Mouse (Mus musculus): ENCODE measurements around the gene Wtap.
A peak's percentile ranks its signal among the peaks of the same experiment; 100 is the strongest.
"Not testable (repeated sequence)": the region's sequence is repeated elsewhere in the genome, so short reads cannot be mapped to it uniquely, and the experiment has no call there.

Wtap gene

DNA sequence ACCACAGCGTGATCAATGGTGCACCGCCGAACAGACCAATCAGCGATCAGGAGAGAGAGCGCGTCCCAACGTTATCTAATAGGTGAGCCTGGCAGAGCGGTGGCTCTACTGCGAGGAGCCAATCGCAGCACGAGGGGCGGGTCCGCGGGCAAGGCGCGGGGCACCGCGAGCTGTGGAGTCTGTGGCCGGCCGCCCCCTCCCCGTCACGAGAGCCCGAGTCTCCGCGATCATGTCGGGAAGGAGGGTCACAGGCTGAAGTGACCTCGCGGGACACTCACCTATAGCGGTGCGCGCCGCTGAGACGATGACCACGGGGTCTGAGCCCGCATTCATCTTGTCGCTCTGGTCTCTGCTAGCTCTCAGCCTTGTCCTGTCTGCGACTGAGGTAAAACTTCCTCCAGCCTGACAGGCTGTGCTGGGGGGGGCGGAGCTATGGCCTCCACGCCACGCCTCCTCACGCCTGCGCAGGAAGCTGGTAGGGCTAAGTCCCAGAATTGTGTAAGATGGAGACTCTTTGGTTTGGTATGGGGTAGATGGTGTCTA lies 33.6 kb downstream of the Wtap start, which contains the start of gene Acat2:
Gene Acat2 (minus strand): TSS at position 417 of the 543 bp plus-strand sequence.
- DNase-seq: peak; percentile 95

- DNase-seq: not testable (repeated sequence)
These were observed 34.6 kb downstream of the Wtap start for GRCm38 (mm10) chr17:12959377-12959776.

DNA sequence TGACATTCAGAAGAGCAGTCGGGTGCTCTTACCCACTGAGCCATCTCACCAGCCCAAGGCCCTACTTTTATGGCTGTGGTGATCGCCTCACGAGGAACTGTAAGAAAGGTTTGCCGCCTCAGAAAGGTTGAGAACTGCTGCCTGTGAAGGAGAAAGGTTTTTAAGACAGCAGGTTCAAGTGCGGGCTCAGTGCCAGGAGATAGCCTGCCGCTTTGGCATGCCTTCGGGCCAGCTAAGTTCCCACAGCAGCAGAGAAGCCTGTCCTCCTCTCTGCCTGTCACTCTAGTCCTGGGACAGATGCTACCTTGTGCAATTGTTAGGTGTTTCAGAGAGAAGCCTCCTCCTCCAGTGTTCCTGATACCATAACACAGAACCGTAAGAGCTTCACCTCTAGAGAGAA lies 37.3 kb downstream of the Wtap start:
- no peak for DNase-seq

DNA sequence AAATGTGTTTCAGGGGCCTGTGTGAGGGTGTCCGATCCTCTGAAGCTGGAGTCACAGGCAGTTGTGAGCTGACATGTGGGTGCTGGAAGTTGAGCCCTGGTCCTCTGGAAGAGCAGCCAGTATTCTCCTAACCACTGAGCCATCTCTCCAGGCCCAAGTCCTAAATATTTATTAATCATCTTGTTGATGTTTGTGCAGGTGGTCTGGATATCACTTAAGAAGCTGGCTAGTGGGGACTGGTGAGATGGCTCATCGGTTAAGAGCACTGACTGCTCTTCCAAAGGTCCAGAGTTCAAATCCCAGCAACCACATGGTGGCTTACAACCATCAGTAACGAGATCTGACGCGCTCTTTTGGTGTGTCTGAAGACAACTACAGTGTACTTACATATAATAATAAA lies 44.3 kb downstream of the Wtap start:
- DNase-seq: no peak

DNA sequence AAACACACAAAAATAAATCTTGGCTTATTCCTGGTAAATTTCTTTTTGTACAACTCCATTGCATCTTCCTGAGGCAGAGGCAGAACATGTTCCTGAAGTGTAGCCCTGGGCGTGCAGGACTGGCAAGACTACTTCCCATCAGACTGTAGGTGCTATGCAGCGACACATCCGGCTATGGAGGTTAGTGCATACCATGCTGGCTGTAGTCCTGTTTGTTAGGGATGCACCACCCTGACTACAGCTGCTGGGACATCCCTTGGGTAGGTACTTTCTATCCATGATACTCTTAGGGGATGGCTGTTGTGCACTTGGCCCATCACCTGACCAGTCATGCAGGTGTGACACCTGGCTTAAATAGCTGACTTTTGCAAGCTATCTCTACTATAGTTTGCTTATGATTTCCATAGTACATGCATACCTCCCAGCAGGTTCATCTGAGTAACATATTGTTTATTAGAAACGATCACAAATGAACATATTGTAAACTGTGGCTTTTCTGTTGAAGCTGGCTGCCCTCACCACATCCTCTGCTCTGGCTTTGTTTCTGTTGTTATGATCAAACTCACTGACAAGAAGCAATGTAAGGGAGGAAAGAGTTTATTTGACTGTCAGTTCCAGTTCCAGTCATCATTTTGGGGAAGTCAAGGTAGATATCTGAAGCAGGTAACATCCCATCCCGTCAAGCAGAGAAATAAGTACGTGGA lies 51.4 kb downstream of the Wtap start:
- DNase-seq: no peak

- no peak for DNase-seq
These were observed 52.3 kb downstream of the Wtap start for GRCm38 (mm10) chr17:12941543-12942260.

- peak; percentile 39 for DNase-seq
These were observed 53.7 kb downstream of the Wtap start, which contains the start of gene Acat3 for GRCm38 (mm10) chr17:12940151-12940805. Acat3 (minus strand) TSS chr17:12940600.

- not testable (repeated sequence) for DNase-seq
These were observed 54.4 kb downstream of the Wtap start for GRCm38 (mm10) chr17:12939377-12940148.

GRCm38 (mm10) chr17:12938077-12938476 lies 55.9 kb downstream of the Wtap start:
- DNase-seq: no peak

- DNase-seq: no peak
These were observed 56.5 kb downstream of the Wtap start for GRCm38 (mm10) chr17:12937412-12937970.

DNA sequence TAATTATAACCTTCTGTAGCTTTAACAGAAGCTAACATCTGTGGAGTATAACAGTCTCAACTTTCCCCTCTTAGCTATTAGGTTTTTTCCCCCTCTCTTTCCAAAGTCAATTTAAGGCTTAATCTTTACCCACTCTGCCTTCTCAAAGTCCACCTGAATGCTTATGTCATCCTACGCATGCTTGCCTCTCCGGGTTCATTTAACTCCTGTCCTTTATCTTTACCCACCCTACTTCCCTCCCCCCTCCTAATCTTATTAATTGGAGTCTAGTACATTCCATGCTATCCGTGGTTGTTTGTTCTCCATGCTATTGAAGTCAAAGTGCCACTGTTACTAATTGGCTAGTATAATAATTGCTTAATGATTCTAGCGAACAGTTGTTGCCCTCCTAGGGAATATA lies 58.2 kb downstream of the Wtap start:
- DNase-seq: no peak

- DNase-seq: not testable (repeated sequence)
These were observed 62.4 kb downstream of the Wtap start for GRCm38 (mm10) chr17:12931576-12931975.

DNA sequence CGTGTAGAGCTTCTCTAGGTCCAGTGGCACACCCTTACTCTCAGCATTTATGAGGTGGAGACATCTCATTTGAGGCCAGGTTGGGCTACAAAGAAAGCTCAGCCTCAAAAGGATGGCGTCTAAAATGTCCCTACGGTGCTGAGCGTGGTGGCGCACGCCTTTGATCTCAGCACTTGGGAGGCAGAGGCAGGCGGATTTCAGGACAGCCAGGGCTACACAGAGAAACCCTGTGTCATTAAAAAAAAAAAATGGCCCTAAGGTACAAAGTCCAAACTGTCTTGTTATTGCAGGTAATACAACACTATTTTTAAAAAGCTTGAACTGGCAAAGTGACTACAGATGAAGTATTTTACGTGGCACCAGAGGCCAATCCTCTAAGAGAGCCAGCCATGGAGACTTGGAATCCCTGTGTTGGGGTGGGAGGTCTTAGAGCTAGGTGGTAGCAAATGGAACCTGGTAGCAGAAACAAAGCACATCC lies 68.2 kb downstream of the Wtap start:
- no peak for DNase-seq

DNA sequence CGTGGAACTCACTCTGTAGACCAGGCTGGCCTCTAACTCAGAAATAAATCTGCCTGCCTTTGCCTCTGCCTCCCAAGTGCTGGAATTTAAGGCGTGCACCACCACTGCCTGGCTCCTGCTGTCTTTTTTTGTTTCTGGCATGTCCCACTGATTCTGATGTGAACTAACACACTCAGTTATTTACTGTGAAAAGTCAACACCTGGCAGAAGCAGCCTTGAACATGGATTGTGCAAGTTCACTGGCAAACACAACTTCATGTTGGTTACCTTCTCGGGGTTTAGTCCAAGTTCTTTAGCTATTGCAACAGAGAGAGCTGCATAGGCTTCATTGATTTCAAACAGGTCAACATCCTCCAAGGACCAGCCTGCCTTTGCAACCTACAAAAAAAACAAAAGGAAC lies 69.0 kb downstream of the Wtap start:
- DNase-seq: no peak

GRCm38 (mm10) chr17:12921073-12921472 lies 72.9 kb downstream of the Wtap start:
- DNase-seq: no peak

All from embryo, embryonic 11 days (tissue).